Mouse (Mus musculus) CH12.LX (cell line): Measurements from ENCODE around the gene Apom. TPM values are rescaled to one million over a fixed set of nuclear protein-coding genes. Genes with fewer than 3 reads are reported as not detected.

ENCODE experiments used
- DNase-seq: peaks from one replicate; pipeline ENCODE4 v3.0.0-alpha.2; 2013; ENCODE audit errors: extremely low read depth
- H3K27ac ChIP-seq: 2 replicates; pipeline ENCODE4 v1.5.1; 2012; ENCODE audit warnings: low read depth, mild to moderate bottlenecking, control low read depth, moderate library complexity; ENCODE audit not compliant: insufficient read depth
- H3K27me3 ChIP-seq: replicated peaks from 2 replicates; pipeline ENCODE3; 2012; ENCODE audit warnings: inconsistent platforms
- H3K36me3 ChIP-seq, 2 experiments: replicated peaks in 1 of 2; 2 replicates each; pipeline versions ENCODE3 to v1.6.1; 2012; ENCODE audit warnings: inconsistent platforms in 1 of 2, low read length in 1 of 2, mild to moderate bottlenecking in 1 of 2, mixed read lengths in 1 of 2, moderate library complexity in 1 of 2; ENCODE audit not compliant: control insufficient read depth in 1 of 2, insufficient read depth in 1 of 2
- H3K4me1 ChIP-seq, 2 experiments: 2 replicates each; pipeline ENCODE4 v1.6.1; 2012; ENCODE audit warnings: inconsistent platforms in 1 of 2, moderate library complexity in 1 of 2; ENCODE audit not compliant: insufficient read depth in 2 of 2, control insufficient read depth in 1 of 2
- H3K4me2 ChIP-seq: 2 replicates; pipeline ENCODE4 v1.6.1; 2012; ENCODE audit warnings: low read depth, mild to moderate bottlenecking, control low read depth; ENCODE audit not compliant: poor library complexity, insufficient read depth, severe bottlenecking
- H3K4me3 ChIP-seq, 3 experiments: fragments of 150-350 bp in 1 of 3; sonication (generic) in 1 of 3; replicated peaks in 1 of 3; 2 replicates each; pipeline versions ENCODE3 to v1.5.1; 2011 to 2012; ENCODE audit warnings: low read depth in 2 of 3, low read length in 2 of 3, mild to moderate bottlenecking in 2 of 3, moderate library complexity in 2 of 3, control low read depth in 1 of 3, improper control_type of control experiment in 1 of 3, inconsistent platforms in 1 of 3, mixed read lengths in 1 of 3; ENCODE audit not compliant: poor library complexity in 1 of 3
- H3K79me2 ChIP-seq: replicated peaks from 2 replicates; pipeline ENCODE4 v1.6.1; 2012; ENCODE audit warnings: mild to moderate bottlenecking, moderate library complexity; ENCODE audit not compliant: control insufficient read depth, poor library complexity, insufficient read depth, severe bottlenecking; ENCODE audit errors: extremely low read depth
- H3K9ac ChIP-seq: 2 replicates; pipeline ENCODE4 v1.6.1; 2012; ENCODE audit warnings: low read depth, mild to moderate bottlenecking, control low read depth, moderate library complexity; ENCODE audit not compliant: insufficient read depth
- H3K9me3 ChIP-seq: replicated peaks from 2 replicates; pipeline ENCODE3; 2012; ENCODE audit warnings: low read length, inconsistent platforms, mixed read lengths
- BHLHE40 ChIP-seq: IDR thresholded peaks from 2 replicates; pipeline ENCODE4 v1.6.1; 2011; ENCODE audit warnings: mild to moderate bottlenecking, low read depth, low read length, improper control_type of control experiment
- CHD1 ChIP-seq: IDR thresholded peaks from 2 replicates; pipeline ENCODE4 v1.6.1; 2012; ENCODE audit warnings: low read depth, low read length, improper control_type of control experiment, inconsistent platforms
- CHD2 ChIP-seq: IDR thresholded peaks from 2 replicates; pipeline ENCODE4 v1.6.1; 2011; ENCODE audit warnings: low read length, improper control_type of control experiment
- E2F4 ChIP-seq: IDR thresholded peaks from 2 replicates; pipeline ENCODE4 v1.6.1; 2011; ENCODE audit warnings: low read depth, low read length, improper control_type of control experiment; ENCODE audit not compliant: insufficient replicate concordance
- ELF1 ChIP-seq: IDR thresholded peaks from 2 replicates; pipeline ENCODE4 v1.6.1; 2014; ENCODE audit warnings: low read depth, mild to moderate bottlenecking, inconsistent platforms, low read length, improper control_type of control experiment
- EP300 ChIP-seq: IDR thresholded peaks from 2 replicates; pipeline ENCODE4 v1.6.1; 2011; ENCODE audit warnings: low read length, improper control_type of control experiment
- ETS1 ChIP-seq: conservative IDR thresholded peaks from 2 replicates; pipeline ENCODE4 v1.6.1; 2012; ENCODE audit warnings: low read depth, mild to moderate bottlenecking, inconsistent platforms, low read length, improper control_type of control experiment, moderate library complexity
- GABPA ChIP-seq: IDR thresholded peaks from 2 replicates; pipeline ENCODE4 v1.6.1; 2012; ENCODE audit warnings: low read depth, low read length, improper control_type of control experiment, inconsistent platforms; ENCODE audit not compliant: insufficient replicate concordance
- HCFC1 ChIP-seq: IDR thresholded peaks from 2 replicates; pipeline ENCODE4 v1.6.1; 2012; ENCODE audit warnings: low read depth, mild to moderate bottlenecking, inconsistent platforms, low read length, improper control_type of control experiment
- IRF4 ChIP-seq: IDR thresholded peaks from 2 replicates; pipeline ENCODE4 v1.6.1; 2014; ENCODE audit warnings: low read depth, mild to moderate bottlenecking, inconsistent platforms, low read length, improper control_type of control experiment
- JUN ChIP-seq: IDR thresholded peaks from 2 replicates; pipeline ENCODE4 v1.6.1; 2011; ENCODE audit warnings: low read depth, mild to moderate bottlenecking, low read length, improper control_type of control experiment, moderate library complexity; ENCODE audit not compliant: insufficient read depth
- JUND ChIP-seq: conservative IDR thresholded peaks from 2 replicates; pipeline ENCODE4 v1.6.1; 2011; ENCODE audit warnings: low read depth, low read length, improper control_type of control experiment
- MAFK ChIP-seq: IDR thresholded peaks from 2 replicates; pipeline ENCODE4 v1.6.1; 2011; ENCODE audit warnings: low read length, improper control_type of control experiment; ENCODE audit not compliant: insufficient replicate concordance
- MAX ChIP-seq: IDR thresholded peaks from 2 replicates; pipeline ENCODE4 v1.6.1; 2011; ENCODE audit warnings: low read length, improper control_type of control experiment
- MAZ ChIP-seq: IDR thresholded peaks from 2 replicates; pipeline ENCODE4 v1.6.1; 2012; ENCODE audit warnings: low read depth, mild to moderate bottlenecking, inconsistent platforms, low read length, improper control_type of control experiment, moderate library complexity
- MEF2A ChIP-seq: IDR thresholded peaks from 2 replicates; pipeline ENCODE4 v1.6.1; 2014; ENCODE audit warnings: low read depth, mild to moderate bottlenecking, inconsistent platforms, low read length, improper control_type of control experiment, borderline replicate concordance
- MXI1 ChIP-seq: IDR thresholded peaks from 2 replicates; pipeline ENCODE4 v1.6.1; 2011; ENCODE audit warnings: mild to moderate bottlenecking, low read depth, low read length, improper control_type of control experiment
- MYC ChIP-seq: IDR thresholded peaks from 2 replicates; pipeline ENCODE4 v1.6.1; 2011; ENCODE audit warnings: low read depth, mild to moderate bottlenecking, improper control_type of control experiment, low read length
- NELFE ChIP-seq: IDR thresholded peaks from 2 replicates; pipeline ENCODE4 v1.6.1; 2011; ENCODE audit warnings: low read depth, low read length, improper control_type of control experiment
- NRF1 ChIP-seq: IDR thresholded peaks from 2 replicates; pipeline ENCODE4 v1.6.1; 2014; ENCODE audit warnings: low read depth, mild to moderate bottlenecking, inconsistent platforms, low read length, improper control_type of control experiment, moderate library complexity
- POLR2A ChIP-seq: IDR thresholded peaks from 2 replicates; pipeline ENCODE4 v1.6.1; 2011; ENCODE audit warnings: low read depth, mild to moderate bottlenecking, improper control_type of control experiment, low read length
- RCOR1 ChIP-seq: conservative IDR thresholded peaks from 2 replicates; pipeline ENCODE4 v1.6.1; 2012; ENCODE audit warnings: low read depth, mild to moderate bottlenecking, inconsistent platforms, low read length, improper control_type of control experiment
- SIN3A ChIP-seq: IDR thresholded peaks from 2 replicates; pipeline ENCODE4 v1.6.1; 2012; ENCODE audit warnings: low read length, improper control_type of control experiment, inconsistent platforms
- SMC3 ChIP-seq: IDR thresholded peaks from 2 replicates; pipeline ENCODE4 v1.6.1; 2011; ENCODE audit warnings: low read depth, low read length, improper control_type of control experiment
- TBP ChIP-seq: conservative IDR thresholded peaks from 2 replicates; pipeline ENCODE4 v1.6.1; 2011; ENCODE audit warnings: low read depth, low read length, improper control_type of control experiment
- TCF12 ChIP-seq: IDR thresholded peaks from 2 replicates; pipeline ENCODE4 v1.6.1; 2014; ENCODE audit warnings: low read depth, mild to moderate bottlenecking, inconsistent platforms, low read length, improper control_type of control experiment
- USF1 ChIP-seq: IDR thresholded peaks from 2 replicates; pipeline ENCODE4 v1.6.1; 2014; ENCODE audit warnings: low read depth, mild to moderate bottlenecking, inconsistent platforms, low read length, improper control_type of control experiment
- USF2 ChIP-seq: conservative IDR thresholded peaks from 2 replicates; pipeline ENCODE4 v1.6.1; 2011; ENCODE audit warnings: low read depth, low read length, improper control_type of control experiment
- ZC3H11A ChIP-seq: IDR thresholded peaks from 2 replicates; pipeline ENCODE4 v1.6.1; 2012; ENCODE audit warnings: low read depth, mild to moderate bottlenecking, inconsistent platforms, low read length, improper control_type of control experiment
- ZMIZ1 ChIP-seq: IDR thresholded peaks from 2 replicates; pipeline ENCODE4 v1.6.1; 2012; ENCODE audit warnings: low read depth, mild to moderate bottlenecking, inconsistent platforms, low read length, improper control_type of control experiment
- ZNF384 ChIP-seq: IDR thresholded peaks from 2 replicates; pipeline ENCODE4 v1.6.1; 2012; ENCODE audit warnings: low read depth, low read length, improper control_type of control experiment, inconsistent platforms
- dilution Hi-C: fragments of 300-500 bp; cut with MboI; formaldehyde crosslinking; loops from 2 replicates; pipeline ENCODE4 v1.14.3; 2020; ENCODE audit warnings: low sequenced_read_pairs; ENCODE audit not compliant: extremely low pct_unique_long_range_greater_than_20kb, extremely low pct_ligation_motif_present
- in situ Hi-C: fragments of 300-500 bp; cut with MboI; formaldehyde crosslinking; loops from 3 replicates; pipeline ENCODE4 v1.14.3; 2019; ENCODE audit warnings: low sequenced_read_pairs, low pct_ligation_motif_present, low pct_unique_long_range_greater_than_20kb, mixed read lengths
- polyA plus RNA-seq: library from polyadenylated mRNA; unstranded; fragments of >175 nt; gene quantifications from 2 replicates; pipeline ENCODE4 v1.2.1, GENCODE M21; 2012; ENCODE audit warnings: low read depth; ENCODE audit not compliant: insufficient read length
- total RNA-seq, 2 experiments: library from RNA; depleted of rRNA; stranded (reverse); fragments of 300-350 nt in 1 of 2; fragments of >200 nt in 1 of 2; gene quantifications; 2 replicates each; pipeline ENCODE4 v1.2.3; 2012 to 2014

Gene Apom
- total and polyA plus RNA-seq, 3 experiments: 0.39 TPM; not detected in 2

DNA sequence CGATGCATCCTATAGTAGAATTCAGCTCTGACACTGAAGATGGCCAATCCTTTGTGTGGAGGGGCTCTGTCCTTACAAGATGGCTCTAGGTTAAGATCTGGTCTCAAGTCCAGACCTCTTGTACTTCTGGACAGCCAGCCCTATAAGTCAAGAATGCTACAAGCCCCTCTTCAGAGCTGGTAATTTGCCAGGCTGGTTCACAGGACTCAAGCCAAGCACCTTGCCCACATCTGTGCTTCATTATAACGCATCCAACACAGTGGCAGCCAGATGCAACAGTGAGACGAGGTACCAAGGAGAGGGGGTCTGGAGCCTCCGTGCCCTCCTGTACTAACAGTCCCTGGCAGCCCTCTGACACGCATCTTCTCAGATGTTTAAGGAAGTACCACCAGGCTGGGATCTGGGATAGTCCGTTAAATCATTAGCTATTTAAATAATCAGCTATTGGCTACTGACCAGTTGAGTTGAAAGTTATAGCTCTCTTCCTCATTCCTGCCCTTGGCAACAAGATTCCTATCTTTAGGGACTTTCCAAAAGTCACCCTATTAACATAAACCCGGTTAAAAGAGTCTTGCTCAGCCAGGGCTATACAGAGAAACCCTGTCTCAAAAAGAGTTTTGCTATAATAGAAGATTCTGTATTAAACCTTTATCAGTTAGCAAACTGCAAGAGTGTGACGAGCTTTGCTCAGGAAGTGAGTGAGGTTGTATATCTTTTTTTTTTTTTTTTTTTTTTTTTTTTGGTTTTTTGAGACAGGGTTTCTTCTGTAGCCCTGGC is 42.5 kb upstream of the Apom start:
- peak overlapping the region; percentile 98 for H3K27ac ChIP-seq
- dilution Hi-C loops: no loop called here

DNA sequence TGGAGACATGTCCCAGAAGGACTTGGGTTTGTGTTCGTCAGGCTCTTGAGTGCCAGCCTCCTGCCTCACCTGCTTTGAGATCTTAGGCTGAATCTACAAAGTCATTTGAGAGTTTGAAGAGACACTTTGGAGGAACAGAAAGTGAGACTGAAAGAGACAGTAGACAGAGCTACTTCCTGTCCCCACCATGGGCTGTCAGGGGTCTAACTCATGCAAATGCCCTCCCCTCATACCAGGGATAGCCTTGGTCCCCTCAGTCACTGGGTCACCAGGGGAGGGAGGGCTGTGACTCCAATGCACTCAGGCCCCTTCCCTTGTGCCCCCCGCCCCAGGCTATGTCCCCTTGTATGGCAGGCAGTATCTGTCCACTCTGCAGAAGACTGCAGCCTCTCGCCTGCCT is 41.5 kb upstream of the Apom start:
- TF ChIP-seq BHLHE40 (0 out of 2 replicates have a peak, but pooled peaks have one; percentile 37), MYC (0 out of 2 replicates have a peak, but pooled peaks have one; percentile 53), E2F4 (no peak), SIN3A (0 out of 2 replicates have a peak, but pooled peaks have one; percentile 31), IRF4 (peak; percentile 89), JUND (no peak), EP300 (peak; percentile 88), JUN (no peak), POLR2A (peak; percentile 48), NELFE (0 out of 2 replicates have a peak, but pooled peaks have one; percentile 12), MAFK (no peak), HCFC1 (no peak), ELF1 (peak; percentile 64), MEF2A (peak; percentile 34; the same call in 1 of the 2 replicates), TBP (0 out of 2 replicates have a peak, but pooled peaks have one; percentile 41), CHD1 (no peak), TCF12 (peak; percentile 55)
- TF ChIP-seq, all 38 proteins: peak for 11
- Histone ChIP-seq H3K27ac (peak overlapping the region; percentile 98), H3K9ac (peak overlapping the region; percentile 46), H3K36me3 (no peaks in the 10 kb centered on the region), H3K4me3 (peak overlapping the region in 2 of 3 experiments; percentile 28 to 34), H3K4me2 (peak overlapping the region; percentile 48), H3K27me3 (no peaks in the 10 kb centered on the region), H3K9me3 (no peaks in the 10 kb centered on the region), H3K79me2 (no peaks in the 10 kb centered on the region), H3K4me1 (peaks cover 14 to 52% of the 10 kb centered on the region in 2 experiments)
- dilution Hi-C loops: no loop called here
- in situ Hi-C loops: loop anchor here (5.0 kb wide), 1 partner anchor 59 kb away; the partner anchor contains the start of gene Atp6v1g2
- peak; percentile 74 for DNase-seq

More for the DNA sequence above, 42.5 kb upstream of the Apom start:
- in situ Hi-C loops: loop anchor here (5.0 kb wide), 1 partner anchor 58 kb away; the partner anchor contains the start of gene Atp6v1g2
- H3K4me1 ChIP-seq: peaks cover 17 to 53% of the 10 kb centered on the region in 2 experiments
- TF ChIP-seq NRF1: no peak
- TF ChIP-seq USF2: no peak
- TF ChIP-seq ELF1: peak; percentile 59; the same call in 1 of the 2 replicates
- no peak for TF ChIP-seq MAZ
- no peak for TF ChIP-seq RCOR1
- TF ChIP-seq CHD2: no peak
- TF ChIP-seq USF1: no peak
- 0 out of 2 replicates have a peak, but pooled peaks have one; percentile 27 for TF ChIP-seq MYC
- no peak for TF ChIP-seq SMC3
- peak; percentile 41; the same call in 1 of the 2 replicates for TF ChIP-seq IRF4
- no peak for TF ChIP-seq MXI1
- TF ChIP-seq TCF12: peak; percentile 14; the same call in 1 of the 2 replicates
- TF ChIP-seq NELFE: no peak
- TF ChIP-seq MAFK: no peak
- no peak for TF ChIP-seq ZC3H11A
- TF ChIP-seq POLR2A: no peak
- TF ChIP-seq MEF2A: no peak
- TF ChIP-seq EP300: peak; percentile 53; the same call in 1 of the 2 replicates
- TF ChIP-seq ZNF384: peak; percentile 83
- TF ChIP-seq SIN3A: no peak
- TF ChIP-seq CHD1: no peak; the same call in 1 of the 2 replicates
- TF ChIP-seq ZMIZ1: no peak
- TF ChIP-seq BHLHE40: peak; percentile 20; the same call in 1 of the 2 replicates
- no peak for TF ChIP-seq E2F4
- no peak for TF ChIP-seq MAX
- peak; percentile 41; the same call in 1 of the 2 replicates for TF ChIP-seq ETS1
- no peak for TF ChIP-seq JUND
- TF ChIP-seq GABPA: no peak
- TF ChIP-seq, all 38 proteins: peak for 8
- no peaks in the 10 kb centered on the region for H3K79me2 ChIP-seq
- H3K9ac ChIP-seq: peak overlapping the region; percentile 46
- peak overlapping the region in 1 of 3 experiments; percentile 21 for H3K4me3 ChIP-seq
- no peaks in the 10 kb centered on the region for H3K9me3 ChIP-seq
- H3K27me3 ChIP-seq: no peaks in the 10 kb centered on the region
- peak; percentile 61 for DNase-seq
- H3K36me3 ChIP-seq: no peaks in the 10 kb centered on the region
- H3K4me2 ChIP-seq: peak overlapping the region; percentile 53
